Mouse (Mus musculus): Measurements from ENCODE around the gene Gcsh.

- no peak for TF ChIP-seq CTCF (IDR thresholded peaks at IDR 0.05; ENCODE audit: extremely low read depth, insufficient read depth, insufficient read length, insufficient replicate concordance)
- no peak for TF ChIP-seq POLR2A (IDR thresholded peaks at IDR 0.05; ENCODE audit: low read depth, low read length)
These were observed 38.1 kb upstream of the Gcsh start for GRCm38 (mm10) chr8:117031476-117031875.

Measured in spleen, adult 2 months (tissue).